Mouse (Mus musculus) lung, postnatal 25 days (tissue): Measurements from ENCODE around the gene Resp18.

Experiments used
- DNase-seq: peaks from one replicate; pipeline ENCODE4 v3.0.0; 2022; ENCODE audit warnings: low spot score

Gene Resp18

GRCm38 (mm10) chr1:75277195-75278188 lies 723 bp downstream of the Resp18 start:
- no peak for DNase-seq

- no peak for DNase-seq
Observed at GRCm38 (mm10) chr1:75264091-75264880, 13.9 kb downstream of the Resp18 start, which contains the start of gene Ptprn. Gene Ptprn (minus strand): TSS chr1:75264502.

GRCm38 (mm10) chr1:75262969-75263951 lies 15.0 kb downstream of the Resp18 start:
- peak; percentile 38 for DNase-seq

- DNase-seq, result no peak
Observed at GRCm38 (mm10) chr1:75261278-75261677, 16.9 kb downstream of the Resp18 start.

GRCm38 (mm10) chr1:75255516-75256046 lies 22.6 kb downstream of the Resp18 start:
- DNase-seq, result no peak

GRCm38 (mm10) chr1:75254625-75255013 lies 23.6 kb downstream of the Resp18 start:
- no peak for DNase-seq

- peak; percentile 74 for DNase-seq
Observed at GRCm38 (mm10) chr1:75253849-75254624, 24.2 kb downstream of the Resp18 start.

GRCm38 (mm10) chr1:75253029-75253428 lies 25.2 kb downstream of the Resp18 start:
- no peak for DNase-seq

GRCm38 (mm10) chr1:75252308-75252707 lies 25.9 kb downstream of the Resp18 start:
- no peak for DNase-seq

- peak; percentile 89 for DNase-seq
Observed at GRCm38 (mm10) chr1:75251112-75251970, 26.9 kb downstream of the Resp18 start.

- no peak for DNase-seq
Observed at GRCm38 (mm10) chr1:75250498-75250897, 27.7 kb downstream of the Resp18 start.

GRCm38 (mm10) chr1:75248041-75248772 lies 30.0 kb downstream of the Resp18 start:
- DNase-seq, result peak; percentile 66

- no peak for DNase-seq
Observed at GRCm38 (mm10) chr1:75247071-75247930, 30.9 kb downstream of the Resp18 start.

GRCm38 (mm10) chr1:75244836-75245235 lies 33.4 kb downstream of the Resp18 start:
- DNase-seq, result peak; percentile 45

- DNase-seq, result no peak
Observed at GRCm38 (mm10) chr1:75244175-75244826, 33.9 kb downstream of the Resp18 start.

GRCm38 (mm10) chr1:75243411-75243810 lies 34.8 kb downstream of the Resp18 start:
- no peak for DNase-seq

GRCm38 (mm10) chr1:75239591-75239990 lies 38.6 kb downstream of the Resp18 start:
- no peak for DNase-seq
